Mouse (Mus musculus) embryonic stem cell, embryonic (primary cell): ENCODE measurements at regions not wholly inside any gene's neighbourhood (a gene's known extent, or its start where the extent isn't known, plus 50 kb on each side); places are given as distances from the start of the nearest gene placed in this dataset.

Source experiments
- CTCF ChIA-PET, 4 experiments: fragments of 300-600 bp in 2 of 4; fragments of 350-600 bp in 2 of 4; sonication (Branson Sonifier 250); formaldehyde crosslinking; loops; one replicate each; lab custom pipeline; 2022; ENCODE audit warnings: inconsistent platforms in 2 of 4; lab: Charles Lee
- POLR2A ChIA-PET, 4 experiments: fragments of 300-600 bp in 2 of 4; fragments of 350-600 bp in 2 of 4; sonication (Branson Sonifier 250); formaldehyde crosslinking; loops; one replicate each; lab custom pipeline; 2022; ENCODE audit warnings: antibody characterized with exemption in 4 of 4, inconsistent platforms in 1 of 4; lab: Charles Lee

GRCm38 (mm10) chr3:140348670-140349069 is 863.5 kb downstream of the Pdha2 start:
- POLR2A ChIA-PET: no interaction called here

GRCm38 (mm10) chr3:140340631-140341030 is 871.5 kb downstream of the Pdha2 start:
- ChIA-PET CTCF (no interaction called here), POLR2A (no interaction called here)

More at GRCm38 (mm10) chr3:140348670-140349069, 863.5 kb downstream of the Pdha2 start:
- CTCF ChIA-PET: no interaction called here

- ChIA-PET POLR2A (no interaction called here), CTCF (no interaction called here)
Measured at GRCm38 (mm10) chr3:140313795-140314194, 898.4 kb downstream of the Pdha2 start.

- ChIA-PET POLR2A (no interaction called here), CTCF (interaction anchor here in 1 of 4 experiments (0.6 kb wide), 1 partner anchor 402 kb away, joined by 8 read pairs; no protein-coding TSS in a partner anchor)
Measured at GRCm38 (mm10) chr3:140299364-140299763, 912.8 kb downstream of the Pdha2 start.
